Mouse (Mus musculus) retina, postnatal 7 days (tissue): Measurements from ENCODE around the gene Pcp4l1.
A peak's percentile ranks its signal among the peaks of the same experiment; 100 is the strongest.
"Not testable (repeated sequence)": the region's sequence is repeated elsewhere in the genome, so short reads cannot be mapped to it uniquely, and the experiment has no call there.

ENCODE experiments used
- DNase-seq: peaks from one replicate; pipeline ENCODE4 v3.0.0-alpha.2; 2012; ENCODE audit warnings: low read depth, low spot score

Gene Pcp4l1

GRCm38 (mm10) chr1:171195887-171196397, at the start of gene Pcp4l1:
Pcp4l1 (minus strand) TSS chr1:171196268.
- peak; percentile 17 for DNase-seq

- no peak for DNase-seq
These were observed 49.3 kb upstream of the Pcp4l1 start for GRCm38 (mm10) chr1:171245353-171245752.

DNA sequence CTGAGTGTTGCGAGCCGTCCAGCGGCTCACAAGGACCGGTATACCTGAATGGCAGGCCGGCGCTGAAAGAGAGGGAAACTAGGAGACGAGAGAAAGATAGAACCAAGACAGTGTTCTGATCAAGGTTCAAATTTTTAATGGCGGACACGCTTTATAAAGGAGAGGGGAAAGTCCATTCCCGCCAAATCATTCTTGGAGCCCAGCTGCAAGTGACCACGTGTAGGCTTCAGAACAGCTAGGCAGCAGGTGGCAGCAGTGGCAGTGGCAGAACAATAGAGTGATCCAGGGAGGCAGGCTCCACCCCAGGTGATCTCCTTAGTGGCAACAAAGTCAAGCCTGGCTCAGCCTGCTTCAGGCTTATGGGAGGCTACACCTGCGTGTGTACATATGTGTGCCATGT, 45.9 kb upstream of the Pcp4l1 start:
- not testable (repeated sequence) for DNase-seq

DNA sequence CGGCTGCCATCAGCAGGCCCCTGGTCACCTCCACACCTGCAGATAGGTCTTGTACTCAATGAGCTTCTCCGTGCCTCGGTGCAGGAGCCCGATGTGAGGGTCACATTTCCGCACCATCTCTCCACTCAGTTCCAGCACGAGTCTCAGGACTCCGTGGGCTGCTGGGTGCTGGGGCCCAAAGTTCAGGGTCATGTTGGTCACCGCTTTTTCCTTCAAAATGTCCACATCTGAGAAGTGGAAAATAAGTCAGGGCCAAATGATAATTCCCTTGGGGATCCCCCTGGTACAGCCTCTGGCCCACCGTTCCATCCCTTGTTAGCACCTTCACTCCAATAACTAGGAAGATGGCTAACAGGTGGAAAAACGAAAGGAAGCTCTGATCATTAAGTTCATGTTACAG, 44.8 kb upstream of the Pcp4l1 start:
- no peak for DNase-seq

- DNase-seq: no peak
These were observed 44.1 kb upstream of the Pcp4l1 start for GRCm38 (mm10) chr1:171239992-171240744.

- peak; percentile 64 for DNase-seq
These were observed 42.4 kb upstream of the Pcp4l1 start for GRCm38 (mm10) chr1:171238463-171238862.

- no peak for DNase-seq
These were observed 41.4 kb upstream of the Pcp4l1 start for GRCm38 (mm10) chr1:171237438-171237837.

DNA sequence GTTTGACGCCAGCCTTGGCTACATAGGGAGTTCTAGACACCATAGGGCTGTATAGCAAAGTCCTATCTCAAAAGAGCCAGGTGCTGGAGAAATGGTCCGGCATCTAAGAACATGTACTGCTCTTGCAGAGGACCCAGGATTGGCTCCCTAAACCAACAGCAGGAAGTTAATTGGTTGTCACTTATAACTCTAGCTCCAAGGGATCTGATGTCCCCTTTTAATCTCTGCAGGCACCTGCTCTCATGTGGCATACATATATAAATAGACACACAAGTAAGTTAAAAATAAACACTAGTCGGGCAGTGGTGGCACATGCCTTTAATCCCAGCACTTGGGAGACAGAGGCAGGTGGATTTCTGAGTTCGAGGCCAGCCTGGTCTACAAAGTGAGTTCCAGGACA, 39.7 kb upstream of the Pcp4l1 start:
- no peak for DNase-seq

DNA sequence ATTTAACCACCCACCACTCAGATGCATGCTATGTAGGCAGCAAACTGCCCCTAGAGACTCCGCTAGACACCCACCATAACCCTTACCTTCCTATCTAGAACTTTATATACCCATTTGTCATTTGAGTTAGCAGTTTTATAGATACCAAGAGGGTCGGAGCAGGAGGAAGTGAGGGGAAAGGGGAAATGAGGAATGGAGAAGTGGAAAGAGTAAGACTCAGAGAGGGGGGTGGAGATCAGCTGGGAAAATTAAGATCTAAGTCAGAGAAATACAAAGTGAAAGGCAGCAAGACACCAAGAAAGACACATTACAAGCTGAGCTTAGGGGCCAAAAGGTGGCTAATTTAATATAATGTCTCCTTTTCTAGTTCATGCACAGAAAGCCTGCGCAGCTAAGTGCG, 38.5 kb upstream of the Pcp4l1 start:
- DNase-seq: no peak

- DNase-seq: no peak
These were observed 38.1 kb upstream of the Pcp4l1 start, which contains the start of gene Fcer1g for GRCm38 (mm10) chr1:171234126-171234525. Fcer1g (minus strand) TSS chr1:171234365.

GRCm38 (mm10) chr1:171232800-171233730, 37.0 kb upstream of the Pcp4l1 start:
- no peak for DNase-seq

GRCm38 (mm10) chr1:171232348-171232747, 36.3 kb upstream of the Pcp4l1 start:
- no peak for DNase-seq

DNA sequence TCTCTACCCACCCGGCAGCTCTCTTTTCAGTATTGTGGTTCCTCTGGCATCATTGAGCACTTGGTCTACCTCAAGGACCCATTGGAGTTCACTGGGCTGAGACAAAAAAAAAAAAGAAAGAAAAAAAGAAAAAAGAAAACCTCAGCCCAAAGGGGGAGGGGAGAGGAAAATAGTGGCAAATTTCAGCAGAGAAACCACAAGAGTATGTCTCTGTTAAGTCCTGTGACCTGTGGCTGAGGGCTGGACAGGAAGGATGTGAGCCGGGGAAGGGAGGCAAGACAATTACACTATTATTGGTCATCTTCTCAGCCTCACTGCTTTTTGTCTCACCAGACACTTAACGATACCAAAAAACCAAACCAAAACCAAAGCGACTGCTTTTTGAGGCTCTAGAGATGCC, 35.8 kb upstream of the Pcp4l1 start:
- DNase-seq: no peak

DNA sequence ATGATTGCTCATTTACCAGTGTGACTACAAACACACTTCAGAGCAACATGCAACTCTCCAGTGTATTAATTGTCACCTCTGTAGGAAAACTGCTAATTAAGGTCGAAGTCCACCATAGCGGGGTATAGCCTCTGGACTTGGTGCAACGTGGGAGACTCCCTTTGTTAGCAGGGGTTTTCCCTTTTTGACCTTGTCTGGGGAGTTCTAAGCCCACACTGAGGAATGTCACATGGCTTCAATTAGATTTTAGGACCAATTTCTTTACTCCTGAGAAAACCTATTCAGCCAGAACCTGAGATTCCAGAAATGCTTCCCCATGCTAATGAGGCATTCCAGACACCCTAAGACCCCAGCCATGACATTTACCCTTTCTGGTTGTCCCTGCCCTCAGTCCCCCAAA, 34.1 kb upstream of the Pcp4l1 start:
- no peak for DNase-seq

- no peak for DNase-seq
These were observed 33.7 kb upstream of the Pcp4l1 start for GRCm38 (mm10) chr1:171229750-171230149.

GRCm38 (mm10) chr1:171227879-171228278, 31.8 kb upstream of the Pcp4l1 start:
- no peak for DNase-seq

GRCm38 (mm10) chr1:171226780-171227179, 30.7 kb upstream of the Pcp4l1 start:
- no peak for DNase-seq

DNA sequence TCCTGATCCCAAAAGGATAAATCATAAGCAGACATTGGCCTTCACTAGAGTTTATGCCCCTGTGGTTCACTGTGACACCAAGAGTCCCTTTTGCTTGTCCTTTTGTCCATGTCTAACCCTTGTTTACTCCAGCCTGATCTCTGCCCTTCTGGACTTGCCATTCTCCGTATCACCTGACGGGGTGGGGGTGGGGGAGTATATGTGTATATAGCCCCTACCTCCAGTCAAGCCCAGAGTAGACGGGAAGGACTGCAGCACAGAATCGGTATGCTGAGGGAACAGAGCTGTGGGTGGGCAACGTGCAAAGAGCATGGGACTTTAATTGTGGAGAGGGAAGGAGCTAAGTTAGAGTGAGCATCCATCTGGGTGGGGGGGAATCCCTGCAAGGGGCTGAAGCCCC, 28.8 kb upstream of the Pcp4l1 start, which contains the start of gene Apoa2:
Gene Apoa2, plus strand, starts transcription at position 198 of the 400 bp plus-strand sequence.
- no peak for DNase-seq

DNA sequence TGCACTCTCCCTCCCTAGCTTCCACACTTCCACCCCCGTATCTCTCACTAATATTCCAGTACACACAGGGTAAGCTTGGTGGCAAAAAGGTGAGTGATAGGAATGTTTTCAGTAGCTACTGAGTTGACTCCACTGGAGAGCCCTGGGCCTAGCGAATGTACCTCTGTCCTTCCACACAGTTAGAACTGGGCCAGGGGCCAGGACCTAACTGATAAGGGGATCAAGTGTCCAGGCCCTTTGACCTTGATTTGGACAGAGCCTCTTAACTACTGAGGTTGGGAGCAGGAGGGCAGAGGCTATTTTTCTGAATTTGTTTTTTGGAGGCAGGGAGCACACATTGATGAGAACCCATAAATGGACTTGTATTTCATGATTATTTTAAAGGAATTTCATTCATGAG, 27.7 kb upstream of the Pcp4l1 start:
- DNase-seq: no peak

DNA sequence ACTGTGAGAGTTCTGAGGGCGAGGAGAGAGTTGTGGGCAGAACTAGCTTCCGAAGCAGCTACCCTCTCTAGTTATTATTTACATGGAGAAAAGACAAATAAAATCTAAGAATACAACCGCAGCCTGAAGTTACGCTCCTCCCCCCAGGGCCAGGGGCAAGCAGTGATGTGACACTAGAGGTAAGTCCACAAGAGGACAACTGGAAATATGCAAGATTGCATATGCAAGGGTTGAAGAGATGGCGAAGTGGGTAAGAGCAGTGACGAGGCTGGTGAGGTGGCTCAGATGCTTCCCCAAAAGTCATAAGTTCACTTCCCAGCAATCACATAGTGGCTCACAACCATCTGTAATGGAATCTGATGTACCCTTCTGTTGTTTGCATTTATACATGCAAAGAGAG, 27.1 kb upstream of the Pcp4l1 start:
- DNase-seq: no peak

GRCm38 (mm10) chr1:171222238-171223155, 26.4 kb upstream of the Pcp4l1 start, which contains the start of gene Tomm40l:
Tomm40l (minus strand) TSS chr1:171222514.
- peak; percentile 93 for DNase-seq
